Mouse (Mus musculus) layer of hippocampus, adult 8-10 months (tissue): ENCODE data around the gene Ccn1. TPM values are rescaled to one million over a fixed set of nuclear protein-coding genes. Genes with fewer than 3 reads are reported as not detected.

ENCODE experiments used
- DNase-seq, 2 experiments: peaks; one replicate each; pipeline ENCODE4 v3.0.0; 2022; ENCODE audit warnings: low spot score in 2 of 2
- total RNA-seq, 4 experiments: library from RNA; stranded (reverse); gene quantifications; 2 replicates each; pipeline ENCODE4 v1.2.4; 2022

Ccn1 gene
- total RNA-seq, 4 experiments from 2014 or later, result 2.2 to 11.9 (median 5.3) TPM

- no peak for DNase-seq
These were observed 674 bp upstream of the Ccn1 start for GRCm38 (mm10) chr3:145650298-145651011.

DNA sequence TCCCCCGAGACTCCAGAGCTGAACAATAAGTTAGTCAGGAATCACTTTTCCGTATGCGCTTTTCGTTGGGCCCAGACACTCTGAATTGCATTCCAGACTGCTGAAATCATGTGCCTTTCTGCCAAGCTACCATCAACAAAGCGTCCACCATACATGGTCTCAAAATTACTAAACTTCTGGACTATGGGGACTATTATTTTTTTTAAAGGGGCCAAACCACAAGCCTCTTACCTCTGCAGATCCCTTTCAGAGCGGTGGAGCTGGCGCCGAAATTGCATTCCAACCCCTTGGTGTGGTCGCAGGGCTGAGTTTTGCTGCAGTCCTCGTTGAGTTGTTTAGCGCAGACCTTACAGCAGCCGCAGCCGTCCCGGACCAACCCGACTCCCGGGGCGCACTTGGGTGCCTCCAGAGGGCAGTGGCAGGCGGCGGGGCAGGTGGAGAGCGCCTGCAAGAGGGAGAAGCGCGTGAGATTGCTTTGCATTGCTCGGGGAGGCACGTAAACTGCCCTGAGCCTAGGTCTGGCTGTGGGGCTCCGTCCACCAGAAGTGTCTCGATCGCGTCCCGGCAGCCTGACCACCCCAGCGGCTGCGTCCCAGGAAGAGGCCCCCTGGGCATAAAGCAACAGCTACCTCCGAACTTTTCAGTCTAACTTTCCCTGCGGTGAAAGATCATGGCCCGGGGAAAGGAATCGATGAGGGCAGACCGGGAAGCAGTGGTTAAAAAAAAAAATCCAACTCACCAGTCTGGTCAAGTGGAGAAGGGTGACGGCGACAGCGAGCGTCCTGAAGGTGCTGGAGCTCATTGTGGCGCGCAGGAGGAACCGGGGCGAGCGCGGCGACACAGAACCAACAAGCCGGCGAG, 560 bp downstream of the Ccn1 start:
- DNase-seq, result no peak

- DNase-seq, result no peak
These were observed 1.5 kb downstream of the Ccn1 start for GRCm38 (mm10) chr3:145648097-145648931.

DNA sequence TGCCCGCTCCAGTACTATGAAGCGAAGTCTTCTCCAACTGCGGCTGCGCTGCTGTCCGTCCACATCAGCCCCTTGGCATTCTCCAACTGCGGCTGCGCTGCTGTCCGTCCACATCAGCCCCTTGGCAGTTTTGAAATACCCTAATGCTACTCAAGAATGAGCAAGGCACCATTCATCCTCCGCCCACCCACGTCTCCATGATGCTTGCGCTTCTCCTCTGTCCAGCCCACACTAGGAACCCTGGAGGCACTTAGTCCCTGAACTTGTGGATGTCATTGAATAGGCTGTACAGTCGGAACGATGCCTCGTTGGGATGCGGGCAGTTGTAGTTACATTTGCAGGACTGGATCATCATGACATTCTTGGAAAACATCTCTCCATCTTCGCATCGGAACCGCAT, 2.4 kb downstream of the Ccn1 start:
- DNase-seq, result no peak

- DNase-seq, result no peak
These were observed 3.1 kb downstream of the Ccn1 start for GRCm38 (mm10) chr3:145646666-145647065.

- no peak for DNase-seq
These were observed 3.8 kb downstream of the Ccn1 start for GRCm38 (mm10) chr3:145646009-145646408.

GRCm38 (mm10) chr3:145645463-145645862, 4.3 kb downstream of the Ccn1 start:
- DNase-seq, result no peak

GRCm38 (mm10) chr3:145642861-145643260, 6.9 kb downstream of the Ccn1 start:
- DNase-seq, result no peak

- DNase-seq, result no peak
These were observed 7.9 kb downstream of the Ccn1 start for GRCm38 (mm10) chr3:145641878-145642277.

GRCm38 (mm10) chr3:145641036-145641685, 8.6 kb downstream of the Ccn1 start:
- no peak for DNase-seq

DNA sequence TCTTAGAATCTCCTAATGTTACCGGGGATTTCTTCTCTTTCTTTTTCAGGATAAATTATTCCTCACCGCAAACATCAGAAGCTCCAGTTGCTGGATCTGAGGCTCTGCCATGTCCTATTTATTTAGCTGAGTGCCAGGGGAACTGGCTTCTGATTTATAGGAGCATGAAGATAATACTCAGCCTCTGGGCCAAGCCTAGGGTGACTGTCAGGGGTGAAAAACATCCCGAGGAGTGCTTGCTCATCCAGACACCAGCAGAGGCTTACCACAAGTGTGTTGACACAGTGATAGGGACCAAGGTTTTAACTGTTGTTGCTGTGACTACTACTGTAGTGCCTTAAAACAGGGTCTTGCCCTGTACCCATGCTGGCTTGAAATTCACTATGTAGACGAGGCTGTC, 9.2 kb downstream of the Ccn1 start:
- no peak for DNase-seq

GRCm38 (mm10) chr3:145640170-145640569, 9.6 kb downstream of the Ccn1 start:
- no peak for DNase-seq

DNA sequence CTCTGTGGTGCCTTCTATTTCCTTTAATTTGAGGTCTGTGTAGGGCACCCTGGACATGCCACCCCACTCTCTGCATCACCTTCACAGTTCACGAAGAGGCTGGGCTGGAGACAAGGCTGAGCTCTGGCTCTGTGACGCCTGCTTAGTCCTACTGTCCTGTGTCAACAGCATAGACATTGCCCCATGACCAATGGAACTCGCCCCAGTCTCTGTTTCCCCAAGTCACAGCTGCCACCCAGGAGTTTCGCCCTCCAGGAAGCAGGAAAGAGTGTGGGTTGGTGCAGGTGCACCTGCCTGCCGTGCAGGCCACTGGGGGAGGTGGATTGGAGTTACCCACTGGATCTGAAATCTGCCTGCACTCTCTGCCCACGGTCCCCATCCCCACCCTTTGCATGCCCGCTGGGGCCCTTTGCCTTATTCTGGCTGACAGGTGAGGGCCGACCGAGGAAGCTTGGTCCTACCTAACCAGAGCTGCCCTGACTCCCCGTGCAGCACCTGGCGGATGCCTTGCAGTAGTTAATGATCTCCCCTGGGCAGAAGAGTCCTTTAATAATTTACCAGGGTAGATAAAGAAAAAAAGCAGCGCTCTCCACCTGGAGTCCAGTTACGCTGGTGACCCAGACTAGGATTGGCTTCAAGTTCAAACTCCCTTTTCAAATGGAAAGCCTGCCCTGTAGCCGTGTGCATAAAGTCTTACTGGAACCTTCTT, 15.6 kb downstream of the Ccn1 start:
- no peak for DNase-seq

- DNase-seq, result no peak
These were observed 16.9 kb downstream of the Ccn1 start for GRCm38 (mm10) chr3:145632888-145633287.

DNA sequence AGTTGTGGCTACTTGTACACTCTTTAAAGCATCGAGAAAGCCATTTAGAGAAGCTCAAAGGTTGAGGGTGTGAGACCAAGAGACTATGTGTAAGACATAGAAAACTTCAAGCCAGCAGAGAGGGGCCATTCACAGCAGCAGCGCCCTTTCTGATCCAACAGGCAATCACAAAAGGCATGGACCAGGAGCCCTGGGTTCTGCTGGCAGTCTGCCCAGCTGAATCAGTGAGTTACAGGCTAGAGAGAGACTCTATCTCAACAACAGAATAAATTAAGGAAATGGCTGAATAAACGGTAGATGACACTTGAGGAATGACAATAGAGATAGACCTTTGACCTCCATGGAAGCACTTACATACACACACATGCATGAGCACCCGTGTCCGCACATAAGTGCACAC, 21.1 kb downstream of the Ccn1 start:
- no peak for DNase-seq

DNA sequence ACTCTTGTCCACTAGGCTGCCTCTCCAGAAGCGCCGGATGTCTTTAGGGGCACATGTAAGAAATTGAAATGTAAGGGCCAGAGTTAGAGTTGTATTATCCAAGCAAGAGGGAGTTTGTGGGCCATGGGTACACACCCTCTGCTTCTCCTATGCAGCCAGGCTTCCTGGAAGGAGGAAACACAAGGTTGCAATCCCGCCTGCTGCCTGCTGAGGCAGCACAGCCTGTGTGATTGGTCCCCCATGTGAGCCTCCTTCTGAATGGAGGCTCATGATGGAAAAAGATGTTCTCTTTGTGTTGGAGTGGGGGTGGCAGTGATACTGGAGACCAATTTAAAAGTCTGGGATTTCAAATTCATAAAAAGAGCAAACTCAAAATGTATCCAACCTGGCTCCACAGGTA, 22.0 kb downstream of the Ccn1 start:
- no peak for DNase-seq

- no peak for DNase-seq
These were observed 23.7 kb downstream of the Ccn1 start for GRCm38 (mm10) chr3:145626063-145626462.

GRCm38 (mm10) chr3:145625546-145625945, 24.2 kb downstream of the Ccn1 start:
- DNase-seq, result no peak

GRCm38 (mm10) chr3:145624786-145625185, 25.0 kb downstream of the Ccn1 start:
- DNase-seq, result no peak

DNA sequence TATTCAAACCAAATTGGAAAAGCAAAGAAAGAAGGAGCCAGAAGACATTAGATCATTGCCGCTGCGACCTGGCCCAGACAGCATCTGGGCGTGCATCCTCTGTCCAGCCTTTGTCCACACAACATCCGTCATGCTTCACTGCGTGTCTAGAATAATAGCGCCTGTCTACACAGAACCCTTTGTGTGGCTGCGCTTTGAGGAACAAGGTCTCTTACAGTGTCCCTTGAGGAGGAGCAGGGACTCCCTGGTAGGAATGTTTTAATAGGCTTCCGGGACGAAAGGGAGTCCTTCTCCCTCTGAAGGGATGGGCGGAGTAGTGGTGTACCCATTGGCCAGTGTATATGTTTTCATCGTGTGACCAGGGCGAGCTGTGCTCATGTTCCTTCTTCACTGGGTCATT, 26.7 kb downstream of the Ccn1 start:
- DNase-seq, result no peak

- DNase-seq, result no peak
These were observed 28.6 kb downstream of the Ccn1 start for GRCm38 (mm10) chr3:145621209-145621608.
